Mouse (Mus musculus): ENCODE measurements around the gene Ivns1abp.

DNA sequence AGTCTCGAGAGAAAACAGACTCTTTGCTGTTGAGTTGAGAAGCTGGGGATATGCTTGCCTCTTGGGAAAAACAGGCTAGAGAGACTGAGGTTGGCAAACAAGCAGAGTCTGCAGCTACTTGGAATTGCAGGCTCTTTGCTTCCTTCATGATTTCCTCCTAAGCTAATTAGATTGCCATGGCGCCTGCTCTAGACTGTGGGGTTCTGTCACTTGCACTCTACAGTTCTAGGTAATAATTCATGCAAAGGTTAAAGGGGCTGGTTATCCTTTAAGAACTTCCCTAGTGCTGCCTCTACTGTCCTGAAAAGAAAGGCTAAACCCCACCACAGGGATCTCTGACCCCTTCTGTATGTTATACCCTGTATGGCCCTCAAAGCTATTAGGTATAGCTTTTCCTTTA lies 46.7 kb upstream of the Ivns1abp start:
- TF ChIP-seq CTCF (IDR thresholded peaks at IDR 0.05; ENCODE audit: insufficient read depth, low read depth, low read length) (no peak), POLR2A (IDR thresholded peaks at IDR 0.05; ENCODE audit: insufficient read depth, low read depth, low read length) (no peak)
